Mouse (Mus musculus) ES-Bruce4 (cell line): ENCODE data around the gene Phlpp1.

Source experiments
- CTCF ChIP-seq: IDR thresholded peaks from one replicate; pipeline ENCODE4 v1.8.1; 2011; ENCODE audit warnings: low read depth, low read length
- POLR2A ChIP-seq: IDR thresholded peaks from one replicate; pipeline ENCODE4 v1.8.1; 2011; ENCODE audit warnings: low read length; ENCODE audit not compliant: insufficient read depth

DNA sequence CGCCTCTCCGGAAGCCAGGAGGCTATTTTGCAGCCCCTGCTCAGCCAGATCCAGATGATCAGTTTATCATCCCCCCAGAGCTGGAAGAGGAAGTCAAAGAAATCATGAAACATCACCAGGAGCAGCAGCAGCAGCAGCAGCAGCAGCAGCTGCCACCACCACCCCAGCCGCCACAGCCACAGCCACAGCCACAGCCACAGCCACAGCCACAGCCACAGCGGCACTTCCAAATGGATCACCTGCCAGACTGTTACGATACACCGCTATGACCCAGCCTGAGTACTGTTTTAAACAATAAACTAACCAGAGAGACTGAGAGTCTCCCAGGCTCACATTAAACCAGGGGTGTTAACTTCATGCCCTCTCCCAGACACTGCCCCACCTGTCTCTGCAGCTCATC is 221.5 kb downstream of the Phlpp1 start:
- no peak for TF ChIP-seq CTCF
- no peak for TF ChIP-seq POLR2A
